Comparison of ENCODE assay signal across 8 mouse cellular contexts in genomic region chr11:119129281-119130058, GRCm38 (mm10). TPM values are rescaled to one million over a fixed set of nuclear protein-coding genes. Genes with fewer than 3 reads are reported as not detected.
A peak's percentile ranks its signal among the peaks of the same experiment; 100 is the strongest.
DNase-seq lines count a peak whose midpoint lies in the region; ATAC-seq lines count a peak whose summit lies in the region.

No protein-coding gene starts in this region.

- no peaks in the 10 kb centered on the region for H3K9me3 ChIP-seq in heart, embryonic 13.5 days
- no peaks in the 10 kb centered on the region for H3K9me3 ChIP-seq in forebrain, embryonic 12.5 days
- H3K9me3 ChIP-seq in midbrain, embryonic 16.5 days (replicated peaks; ENCODE audit: control insufficient read depth, low read length, poor library complexity, severe bottlenecking): no peaks in the 10 kb centered on the region

- H3K27ac ChIP-seq in heart, embryonic 13.5 days (replicated peaks): 0 out of 2 replicates have a peak overlapping the region, but pooled peaks have one; percentile 65
- 0 out of 2 replicates have a peak overlapping the region, but pooled peaks have one; percentile 59 for H3K27ac ChIP-seq in forebrain, embryonic 12.5 days
- H3K27ac ChIP-seq in midbrain, embryonic 16.5 days (ENCODE audit: low read length): no peak overlapping the region

- no peaks in the 10 kb centered on the region for H3K36me3 ChIP-seq in heart, embryonic 13.5 days
- no peaks in the 10 kb centered on the region for H3K36me3 ChIP-seq in forebrain, embryonic 12.5 days (replicated peaks)
- no peaks in the 10 kb centered on the region for H3K36me3 ChIP-seq in midbrain, embryonic 16.5 days (ENCODE audit: control insufficient read depth, insufficient read depth, low read length)

- peak overlapping the region; percentile 54 for H3K4me2 ChIP-seq in heart, embryonic 13.5 days
- peak overlapping the region; percentile 35 for H3K4me2 ChIP-seq in forebrain, embryonic 12.5 days
- H3K4me2 ChIP-seq in midbrain, embryonic 16.5 days (ENCODE audit: low read length): peak overlapping the region; percentile 44

- H3K4me3 ChIP-seq in heart, embryonic 13.5 days: no peak overlapping the region
- H3K4me3 ChIP-seq in forebrain, embryonic 12.5 days (replicated peaks): peak overlapping the region; percentile 13; the same call in 1 of the 2 replicates
- H3K4me3 ChIP-seq in midbrain, embryonic 16.5 days (ENCODE audit: low read depth, low read length): no peak overlapping the region; the same call in 1 of the 2 replicates

- 53% methylated on average over 18 of the region's 18 CpGs for WGBS in heart, embryonic 13.5 days
- WGBS in forebrain, embryonic 12.5 days: 50% methylated on average over 18 of the region's 18 CpGs
- WGBS in midbrain, embryonic 16.5 days: 46% methylated on average over 18 of the region's 18 CpGs

- no peak for DNase-seq in heart, postnatal 4 days
- DNase-seq in kidney, adult 9 months: peak; percentile 45
- no peak for DNase-seq in thymus, postnatal 14 days
- no peak for DNase-seq in cerebellum, adult 8-10 months
- no peak for DNase-seq in gastrocnemius, postnatal 4 days (ENCODE audit: low spot score in 2 of 2)

- H3K9ac ChIP-seq in heart, embryonic 13.5 days: peak overlapping the region; percentile 30; the same call in 1 of the 2 replicates
- peak overlapping the region; percentile 27; the same call in 1 of the 2 replicates for H3K9ac ChIP-seq in forebrain, embryonic 12.5 days
- H3K9ac ChIP-seq in midbrain, embryonic 16.5 days (ENCODE audit: low read depth, low read length): peak overlapping the region; percentile 31; the same call in 1 of the 2 replicates

- H3K4me1 ChIP-seq in heart, embryonic 13.5 days: peaks cover 70% of the 10 kb centered on the region
- H3K4me1 ChIP-seq in forebrain, embryonic 12.5 days: peaks cover 60% of the 10 kb centered on the region
- H3K4me1 ChIP-seq in midbrain, embryonic 16.5 days (ENCODE audit: control insufficient read depth, insufficient read depth, low read length): peaks cover 39% of the 10 kb centered on the region

- ATAC-seq in heart, embryonic 13.5 days (ENCODE audit: extremely low read depth, insufficient number of reproducible peaks, low FRiP score, low TSS enrichment): no peak
- ATAC-seq in forebrain, embryonic 12.5 days (ENCODE audit: low FRiP score): no peak
- no peak for ATAC-seq in midbrain, embryonic 16.5 days

- peaks cover 32% of the 10 kb centered on the region for H3K27me3 ChIP-seq in heart, embryonic 13.5 days (replicated peaks)
- peaks cover 36% of the 10 kb centered on the region for H3K27me3 ChIP-seq in forebrain, embryonic 12.5 days
- no peaks in the 10 kb centered on the region; the same call in 1 of the 2 replicates for H3K27me3 ChIP-seq in midbrain, embryonic 16.5 days (ENCODE audit: control insufficient read depth, insufficient read depth, low read depth, low read length)

RNA-seq across cellular contexts. Expression of gene Cbx4, which starts 43.4 kb away (rescaled TPM):
- polyA plus RNA-seq in heart, embryonic 13.5 days (2015; fragmentation: Nextera tagmentation; extraction: Ambion mirVana): 8.0 and 9.5 TPM in 2 replicates
- total RNA-seq in heart, postnatal 4 days (2021): 10 to 100 TPM; 30.5 to 34.9 TPM
- 12.7 and 14.5 TPM in 2 replicates for polyA plus RNA-seq in forebrain, embryonic 12.5 days (2016; fragmentation: Nextera tagmentation; extraction: Ambion mirVana)
- 23.9 and 25.6 TPM in 2 replicates for polyA plus RNA-seq in midbrain, embryonic 16.5 days (2015; fragmentation: Nextera tagmentation; extraction: Ambion mirVana)
- 10 to 100 TPM; 10.4 to 10.7 TPM for total RNA-seq in gastrocnemius, postnatal 4 days (2021)
